Mouse (Mus musculus): ENCODE results near the gene Zfp958.

DNA sequence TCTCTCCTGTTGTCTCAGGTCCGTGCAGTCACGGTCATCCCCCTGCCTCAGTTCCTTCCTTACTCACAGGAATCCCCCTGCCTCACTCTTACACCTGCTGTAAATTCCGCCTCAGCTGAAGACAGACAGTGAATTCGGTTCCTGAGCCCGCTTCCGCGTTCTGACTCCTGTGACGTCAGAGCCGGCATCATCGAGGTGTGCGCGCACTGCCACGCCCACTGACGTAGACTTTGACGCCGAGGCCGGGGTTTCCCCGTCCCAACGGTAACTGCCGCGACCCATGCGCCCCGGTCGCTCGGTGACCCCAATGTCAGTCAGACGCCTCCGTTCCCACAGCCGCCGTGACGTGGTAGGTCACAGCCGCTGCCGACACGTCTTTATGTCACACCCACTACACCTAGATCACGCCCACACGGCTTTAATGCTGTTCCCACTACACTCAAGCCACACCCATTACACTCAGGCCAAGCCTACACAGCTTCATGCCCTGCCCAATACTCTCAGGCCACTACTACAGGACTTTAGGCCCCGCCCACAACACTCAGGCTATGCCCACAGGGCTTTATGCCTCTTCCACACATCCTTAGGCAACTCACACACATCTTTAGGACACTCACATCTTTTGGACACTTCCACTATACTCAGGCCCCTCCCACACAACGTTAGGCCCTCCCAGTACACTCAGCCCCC, 65.4 kb downstream of the Zfp958 start:
- TF ChIP-seq ZC3H11A (IDR thresholded peaks at IDR 0.05; ENCODE audit: borderline replicate concordance, low read depth, low read length) (no peak), HCFC1 (IDR thresholded peaks at IDR 0.05; ENCODE audit: borderline replicate concordance, insufficient read depth, low read length) (no peak), ZNF384 (IDR thresholded peaks at IDR 0.05; ENCODE audit: low read depth, low read length) (no peak), CHD2 (IDR thresholded peaks at IDR 0.05; ENCODE audit: low read depth, low read length) (no peak)
